Mouse (Mus musculus) embryonic facial prominence, embryonic 14.5 days (tissue): ENCODE measurements at regions not wholly inside any gene's neighbourhood (a gene's known extent, or its start where the extent isn't known, plus 50 kb on each side); places are given as distances from the start of the nearest gene placed in this dataset.
"Not testable (repeated sequence)": the region's sequence is repeated elsewhere in the genome, so short reads cannot be mapped to it uniquely, and the experiment has no call there.

Experiments used
- ATAC-seq: fragments of 200-750 bp; cut with Nextera tagmentation; 2 replicates; pipeline ENCODE4 v1.8.0; 2017; ENCODE audit warnings: low read depth, moderate number of reproducible peaks, moderate TSS enrichment
- DNase-seq: peaks from one replicate; pipeline ENCODE4 v3.0.0-alpha.2; 2015; ENCODE audit warnings: low spot score
- H3K27ac ChIP-seq: fragments of 300-500 bp; sonication (generic); replicated peaks from 2 replicates; pipeline ENCODE4 v1.5.1; 2014; ENCODE audit warnings: low read depth, mild to moderate bottlenecking, low read length, moderate library complexity
- H3K27me3 ChIP-seq: fragments of 300-500 bp; sonication (generic); replicated peaks from 2 replicates; pipeline ENCODE4 v1.6.1; 2014; ENCODE audit warnings: low read length; ENCODE audit not compliant: control insufficient read depth, insufficient read depth
- H3K36me3 ChIP-seq: fragments of 300-500 bp; sonication (generic); 2 replicates; pipeline ENCODE4 v1.6.1; 2014; ENCODE audit warnings: low read length, mixed read lengths; ENCODE audit not compliant: control insufficient read depth, insufficient read depth
- H3K4me1 ChIP-seq: fragments of 300-500 bp; sonication (generic); 2 replicates; pipeline ENCODE4 v1.6.1; 2014; ENCODE audit warnings: antibody characterized with exemption, low read length; ENCODE audit not compliant: control insufficient read depth, insufficient read depth
- H3K4me2 ChIP-seq: fragments of 300-500 bp; sonication (generic); 2 replicates; pipeline ENCODE4 v1.6.1; 2014; ENCODE audit warnings: low read depth, mild to moderate bottlenecking, low read length, moderate library complexity, mixed read lengths
- H3K4me3 ChIP-seq: fragments of 300-500 bp; sonication (generic); 2 replicates; pipeline ENCODE4 v1.5.1; 2014; ENCODE audit warnings: low read depth, mild to moderate bottlenecking, low read length
- H3K9ac ChIP-seq: fragments of 300-500 bp; sonication (generic); 2 replicates; pipeline ENCODE4 v1.6.1; 2014; ENCODE audit warnings: low read depth, mild to moderate bottlenecking, low read length, moderate library complexity, mixed read lengths
- H3K9me3 ChIP-seq: fragments of 300-500 bp; sonication (generic); 2 replicates; pipeline ENCODE4 v1.6.1; 2016; ENCODE audit warnings: low read length; ENCODE audit not compliant: control insufficient read depth
- WGBS: fragments of 180-500 bp; shearing (Covaris S2); extraction: QIAGEN DNeasy Blood & Tissue Kit; methylation state at CpG from one replicate; pipeline ENCODE4 v1.1.7; 2014; 5-methylcytosine and 5-hydroxymethylcytosine counted together

DNA sequence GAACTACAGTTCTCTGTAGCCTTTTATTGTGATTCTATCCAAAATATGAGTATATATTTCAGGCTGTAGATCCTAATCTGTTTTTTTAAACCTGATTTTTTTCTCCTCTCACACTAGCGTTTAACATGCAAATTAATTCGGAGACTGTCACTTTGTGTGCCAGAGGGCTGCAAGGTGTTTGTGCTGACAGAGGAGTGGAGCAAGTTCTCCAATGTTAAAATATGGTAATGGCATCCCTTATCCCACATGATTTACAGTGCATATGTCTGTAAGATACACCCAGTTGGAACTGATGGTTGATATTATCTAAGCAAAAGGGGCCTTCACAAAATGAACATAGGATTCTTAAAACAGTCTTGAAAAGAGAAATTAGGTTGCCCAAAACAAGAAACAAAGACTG lies 90.1 kb upstream of the Hdac2 start:
- no peak overlapping the region for H3K27ac ChIP-seq
- H3K4me3 ChIP-seq = no peak overlapping the region
- no peaks in the 10 kb centered on the region for H3K4me1 ChIP-seq
- ATAC-seq (no peak), DNase-seq (no peak)
- H3K36me3 ChIP-seq = no peaks in the 10 kb centered on the region
- WGBS = 77% methylated on average over 2 of the region's 2 CpGs
- H3K9ac ChIP-seq = no peak overlapping the region
- no peak overlapping the region for H3K4me2 ChIP-seq
- no peaks in the 10 kb centered on the region for H3K9me3 ChIP-seq
- H3K27me3 ChIP-seq = no peaks in the 10 kb centered on the region

DNA sequence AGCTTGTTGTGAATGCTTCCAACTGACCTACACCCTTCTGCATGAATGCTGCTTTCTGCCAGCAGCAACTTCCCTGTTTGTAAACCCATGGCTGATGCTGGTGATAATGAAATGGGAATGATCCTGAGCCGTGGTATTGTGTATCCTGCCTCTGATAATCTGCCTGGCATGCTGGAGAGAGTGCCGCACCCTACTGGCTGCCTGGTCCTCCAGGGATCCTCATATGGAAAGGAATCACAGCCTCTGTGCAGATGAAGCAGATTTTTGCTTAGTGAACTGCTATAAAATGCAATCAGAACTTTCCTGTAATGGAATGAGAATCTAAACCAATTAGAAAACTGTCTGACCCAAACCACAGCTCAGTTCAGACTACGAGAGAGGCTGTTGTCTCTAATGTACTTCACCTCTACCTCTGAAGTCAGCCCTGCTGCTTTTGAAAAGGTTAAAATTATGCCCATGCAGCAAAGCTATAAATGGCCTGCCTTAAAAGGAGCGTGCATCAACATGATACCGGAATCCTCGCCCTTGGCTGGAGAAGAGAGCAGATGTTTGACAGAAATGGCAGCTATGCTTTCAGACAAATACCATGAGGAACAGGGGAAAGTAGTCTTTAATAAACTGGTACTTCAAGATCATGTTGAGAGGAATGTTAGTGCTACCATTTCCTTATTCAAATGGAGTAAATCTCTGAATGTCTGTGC lies 76.3 kb upstream of the Hdac2 start:
- Histone ChIP-seq H3K4me1 (peaks cover 6% of the 10 kb centered on the region), H3K27me3 (no peaks in the 10 kb centered on the region), H3K36me3 (no peaks in the 10 kb centered on the region), H3K4me3 (no peak overlapping the region), H3K27ac (no peak overlapping the region; the same call in 1 of the 2 replicates), H3K4me2 (no peak overlapping the region), H3K9me3 (no peaks in the 10 kb centered on the region), H3K9ac (no peak overlapping the region)
- WGBS = 34% methylated on average over 6 of the region's 6 CpGs
- no peak for ATAC-seq
- DNase-seq = peak; percentile 52

GRCm38 (mm10) chr10:36908861-36909260 lies 65.5 kb upstream of the Hdac2 start:
- no peak overlapping the region for H3K4me3 ChIP-seq
- H3K27ac ChIP-seq = no peak overlapping the region
- ATAC-seq = no peak
- no peaks in the 10 kb centered on the region for H3K9me3 ChIP-seq
- no peaks in the 10 kb centered on the region for H3K27me3 ChIP-seq
- WGBS = 68% methylated on average over 4 of the region's 4 CpGs
- DNase-seq = no peak
- H3K36me3 ChIP-seq = no peaks in the 10 kb centered on the region
- H3K4me2 ChIP-seq = no peak overlapping the region
- H3K4me1 ChIP-seq = no peaks in the 10 kb centered on the region
- no peak overlapping the region for H3K9ac ChIP-seq

DNA sequence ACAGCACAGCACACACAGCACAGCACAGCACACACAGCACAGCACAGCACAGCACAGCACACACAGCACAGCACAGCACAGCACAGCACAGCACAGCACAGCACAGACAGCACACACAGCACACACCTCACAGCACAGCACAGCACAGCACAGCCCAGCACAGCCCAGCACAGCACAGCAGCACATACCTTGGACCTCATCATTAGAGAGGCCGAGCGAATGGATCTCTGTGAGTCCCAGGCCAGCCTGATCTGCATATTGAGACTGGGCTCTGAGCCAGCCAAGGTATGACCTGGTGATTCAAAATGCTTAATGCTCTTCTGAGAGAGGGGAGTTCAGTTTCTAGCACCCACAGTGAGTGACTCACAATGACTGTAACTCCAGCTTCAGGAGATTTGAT lies 56.3 kb upstream of the Hdac2 start:
- not testable (repeated sequence) for ATAC-seq, H3K9ac ChIP-seq
- 50% methylated on average over 1 of the region's 2 CpGs for WGBS

DNA sequence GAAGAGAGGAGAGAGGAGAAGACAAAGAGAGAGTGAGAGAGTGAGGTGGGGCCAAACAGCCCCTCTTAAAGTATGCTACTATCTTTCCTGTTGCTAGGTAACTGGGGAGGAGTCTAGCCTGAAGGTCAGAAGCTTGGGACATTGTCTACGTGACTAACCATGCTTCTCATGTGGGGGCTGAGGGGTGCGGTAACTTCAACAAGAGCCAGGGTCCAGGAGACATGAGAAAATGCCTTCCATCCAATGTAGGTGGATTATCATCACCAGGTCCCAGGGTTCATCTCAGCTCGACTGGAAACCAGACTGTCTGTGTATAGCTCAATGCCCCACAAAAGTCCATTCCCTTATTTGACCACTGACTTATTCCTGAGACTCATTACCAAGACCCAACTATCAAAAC lies 50.6 kb upstream of the Hdac2 start:
- DNase-seq = no peak
- 81% methylated on average over 2 of the region's 3 CpGs for WGBS

More for the DNA sequence above, 56.3 kb upstream of the Hdac2 start:
- H3K36me3 ChIP-seq, H3K27me3 ChIP-seq, H3K4me2 ChIP-seq, H3K4me1 ChIP-seq, H3K27ac ChIP-seq, H3K4me3 ChIP-seq, DNase-seq, H3K9me3 ChIP-seq: not testable (repeated sequence)

GRCm38 (mm10) chr10:36924161-36924560 lies 50.2 kb upstream of the Hdac2 start:
- ATAC-seq (no peak), DNase-seq (no peak)
- Histone ChIP-seq H3K27ac (no peak overlapping the region), H3K36me3 (no peaks in the 10 kb centered on the region), H3K4me3 (no peak overlapping the region), H3K9me3 (no peaks in the 10 kb centered on the region; the same call in 1 of the 2 replicates), H3K27me3 (no peaks in the 10 kb centered on the region), H3K4me2 (no peak overlapping the region), H3K4me1 (no peaks in the 10 kb centered on the region), H3K9ac (no peak overlapping the region)
- 93% methylated on average over 2 of the region's 2 CpGs for WGBS

More for the DNA sequence above, 50.6 kb upstream of the Hdac2 start:
- Histone ChIP-seq H3K4me3 (no peak overlapping the region), H3K9ac (no peak overlapping the region), H3K9me3 (no peaks in the 10 kb centered on the region; the same call in 1 of the 2 replicates), H3K27ac (no peak overlapping the region), H3K4me2 (no peak overlapping the region), H3K27me3 (no peaks in the 10 kb centered on the region), H3K36me3 (no peaks in the 10 kb centered on the region), H3K4me1 (no peaks in the 10 kb centered on the region)
- ATAC-seq = no peak
